Mouse (Mus musculus): ENCODE measurements at regions not wholly inside any gene's neighbourhood (a gene's known extent, or its start where the extent isn't known, plus 50 kb on each side); places are given as distances from the start of the nearest gene placed in this dataset.

DNA sequence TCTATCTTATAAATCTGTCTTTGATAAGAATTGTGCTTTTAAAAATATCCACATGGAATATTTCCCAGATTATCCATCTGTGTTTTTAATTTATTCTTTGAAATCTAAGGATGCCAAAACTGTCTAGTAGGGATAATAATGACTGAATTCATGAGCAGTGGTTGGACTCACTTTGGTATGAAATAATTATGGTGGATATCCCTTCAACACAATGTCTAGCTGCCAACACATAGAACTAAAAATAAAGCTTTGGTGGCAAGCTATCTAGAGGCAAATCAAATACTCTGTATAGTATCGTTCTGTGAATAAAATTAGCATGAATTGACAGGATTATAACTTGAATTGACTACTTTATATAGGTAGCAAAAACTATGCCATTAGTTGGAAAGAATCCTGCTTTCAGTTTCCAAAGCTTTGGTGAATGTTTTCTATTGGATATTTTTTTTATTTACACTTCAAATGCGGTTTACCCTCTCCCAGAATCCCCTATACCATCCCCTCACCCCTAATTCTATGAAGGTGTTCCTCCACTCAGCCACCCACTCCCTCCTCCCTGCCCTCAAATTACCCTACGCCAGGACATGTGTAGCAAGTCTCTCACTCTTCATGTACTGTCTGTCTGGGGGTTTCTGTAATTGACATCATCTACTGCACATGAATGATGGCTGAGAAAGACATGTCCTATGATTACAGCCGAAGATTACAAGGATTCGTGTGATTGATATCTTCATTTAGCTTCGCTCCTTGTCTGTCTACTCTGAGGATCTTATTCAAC lies 463.6 kb upstream of the Cadm2 start:
- WGBS: 67% methylated on average over 6 of the region's 6 CpGs
- no peak overlapping the region for H3K27ac ChIP-seq (replicated peaks)
- H3K36me3 ChIP-seq: no peaks in the 10 kb centered on the region
- H3K4me2 ChIP-seq (replicated peaks): no peak overlapping the region
- no peak overlapping the region for H3K9ac ChIP-seq (replicated peaks)
- no peaks in the 10 kb centered on the region for H3K9me3 ChIP-seq
- ATAC-seq (replicated peaks): peak; percentile 77
- no peaks in the 10 kb centered on the region for H3K27me3 ChIP-seq
- no peaks in the 10 kb centered on the region for H3K4me1 ChIP-seq
- H3K4me3 ChIP-seq: no peak overlapping the region

DNA sequence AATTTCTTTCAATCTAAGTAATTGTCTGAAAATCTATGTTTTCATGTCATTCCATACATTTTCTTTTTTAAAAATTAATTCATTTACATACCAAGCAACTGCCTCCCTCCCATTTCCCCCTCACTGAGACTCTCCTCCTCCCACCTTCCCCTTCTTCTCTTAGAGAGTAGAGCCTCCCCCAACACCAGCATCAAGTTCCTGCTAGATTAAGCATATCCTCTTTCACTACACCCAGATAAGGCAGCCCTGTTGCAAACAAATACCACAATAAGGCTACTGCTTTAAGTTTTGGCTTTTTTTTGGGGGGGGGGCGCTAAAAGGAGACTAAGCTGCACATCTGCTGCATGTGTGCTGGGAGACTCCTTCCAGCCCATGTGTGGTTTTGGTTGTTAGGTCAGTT lies 458.3 kb upstream of the Cadm2 start:
- no peak overlapping the region for H3K4me2 ChIP-seq (replicated peaks)
- no peaks in the 10 kb centered on the region for H3K27me3 ChIP-seq
- 69% methylated on average over 1 of the region's 1 CpGs for WGBS
- no peaks in the 10 kb centered on the region for H3K4me1 ChIP-seq
- H3K36me3 ChIP-seq: no peaks in the 10 kb centered on the region
- no peak overlapping the region for H3K4me3 ChIP-seq
- no peak overlapping the region for H3K9ac ChIP-seq (replicated peaks)
- no peaks in the 10 kb centered on the region for H3K9me3 ChIP-seq
- no peak overlapping the region for H3K27ac ChIP-seq (replicated peaks)
- no peak for ATAC-seq (replicated peaks)
